Mouse (Mus musculus): ENCODE data around the gene Fam90a1a.

GRCm38 (mm10) chr8:21911931-21912330 is 46.6 kb upstream of the Fam90a1a start:
- TF ChIP-seq POLR2A (IDR thresholded peaks at IDR 0.05; ENCODE audit: low read depth, low read length): no peak
- TF ChIP-seq CTCF (IDR thresholded peaks at IDR 0.05; ENCODE audit: extremely low read depth, insufficient read depth, insufficient read length, insufficient replicate concordance): no peak
